Mouse (Mus musculus): Measurements from ENCODE around the gene Ints4.

- no peak for TF ChIP-seq TAL1 (IDR thresholded peaks at IDR 0.05; ENCODE audit: low read length)
- TF ChIP-seq GATA1 (IDR thresholded peaks at IDR 0.05; ENCODE audit: low read length): no peak
These were observed 107.8 kb downstream of the Ints4 start for GRCm38 (mm10) chr7:97588506-97588905.

All from erythroblast, embryonic 14.5 days (primary cell).